Mouse (Mus musculus) lung, postnatal 14 days (tissue): ENCODE results near the gene Kcnip4.

Experiments
- DNase-seq: peaks from one replicate; pipeline ENCODE4 v3.0.0; 2021

Kcnip4 gene

DNA sequence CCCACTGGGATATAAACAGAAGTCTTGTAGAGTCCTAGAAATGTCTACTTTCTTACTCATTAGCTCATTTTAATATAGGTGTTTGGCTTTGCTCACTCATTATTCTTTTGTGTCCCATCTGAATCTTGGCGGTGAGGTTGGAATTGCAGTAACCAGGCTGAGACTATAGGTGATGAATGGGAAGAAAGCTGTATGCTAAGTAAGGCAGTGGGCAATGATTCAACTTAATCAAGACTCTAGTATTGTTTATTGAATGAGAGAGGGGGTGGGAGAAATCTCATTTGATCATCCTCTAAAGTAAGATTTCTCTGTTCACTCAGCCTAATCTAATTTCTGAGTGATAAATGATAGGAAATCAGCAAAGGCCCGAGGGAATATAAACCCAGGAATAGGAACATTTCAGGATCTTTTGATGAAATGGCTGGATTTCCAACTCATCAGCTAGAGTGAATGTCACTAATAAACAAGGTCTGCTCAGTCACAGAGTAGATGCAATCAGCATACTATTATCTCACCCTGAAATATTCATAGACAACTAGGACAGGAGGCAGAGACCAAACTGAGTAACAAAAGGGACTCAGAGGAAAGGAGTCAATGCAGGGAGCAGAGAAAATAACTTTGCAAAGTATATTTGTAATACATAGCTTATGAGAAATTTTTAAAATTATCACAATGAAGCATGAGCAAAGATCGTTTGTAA is 660.3 kb downstream of the Kcnip4 start:
- no peak for DNase-seq

DNA sequence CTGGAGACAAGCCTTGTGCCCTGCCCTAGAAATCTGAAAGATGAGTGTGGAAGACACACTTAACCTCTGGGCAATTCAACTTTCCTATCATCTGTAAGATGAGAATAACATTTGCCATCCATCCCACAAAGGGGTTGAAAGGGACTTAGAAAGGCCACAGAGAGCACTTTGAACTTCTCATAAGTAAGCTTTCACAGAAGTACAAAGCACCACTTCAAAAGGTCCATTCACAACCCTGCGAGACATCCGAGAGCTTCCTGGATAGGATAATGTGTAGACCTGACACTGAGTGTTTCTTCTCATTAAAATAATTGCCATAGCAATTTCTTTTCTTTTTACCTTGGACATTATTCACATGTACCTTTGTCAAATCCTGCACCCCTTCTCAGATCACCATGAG is 683.7 kb downstream of the Kcnip4 start:
- DNase-seq, result no peak

DNA sequence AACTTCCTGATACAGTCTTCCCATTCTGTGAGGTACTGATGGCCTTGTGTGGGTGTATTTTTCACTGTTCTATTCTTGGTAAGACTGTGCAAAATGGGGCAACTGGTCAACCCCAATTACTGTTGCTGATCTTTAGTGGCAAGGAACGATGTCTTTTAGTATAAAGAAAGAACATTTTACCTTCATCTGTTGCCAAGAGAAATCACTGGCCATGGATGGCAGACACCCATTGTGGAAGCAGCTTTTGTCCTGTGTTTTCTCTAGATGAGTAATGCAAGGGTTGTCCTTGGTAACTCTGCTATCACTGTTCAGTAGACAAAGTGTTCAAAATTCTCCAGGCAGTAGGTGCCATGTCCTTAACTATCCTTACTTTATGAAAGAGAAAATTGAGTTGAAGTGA is 729.2 kb downstream of the Kcnip4 start:
- no peak for DNase-seq

DNA sequence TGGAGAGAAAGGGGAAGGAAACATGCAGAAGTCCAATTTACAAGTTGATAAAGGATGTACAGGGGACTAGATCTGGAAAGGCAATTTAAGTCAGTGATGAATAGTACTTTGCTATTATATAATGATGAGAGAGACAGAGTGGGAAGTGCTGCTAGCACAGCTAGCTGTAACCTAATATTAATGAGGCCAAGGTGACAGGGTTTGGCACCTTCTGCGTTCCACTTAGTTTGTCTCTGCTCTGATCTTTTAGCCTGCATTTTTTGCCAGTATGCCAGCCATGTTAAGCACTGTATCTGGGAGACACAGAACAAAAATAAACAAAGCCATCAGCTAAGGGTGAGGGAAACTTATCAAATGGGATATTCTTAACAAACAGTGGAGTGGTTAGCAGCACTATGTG is 745.3 kb downstream of the Kcnip4 start:
- no peak for DNase-seq

DNA sequence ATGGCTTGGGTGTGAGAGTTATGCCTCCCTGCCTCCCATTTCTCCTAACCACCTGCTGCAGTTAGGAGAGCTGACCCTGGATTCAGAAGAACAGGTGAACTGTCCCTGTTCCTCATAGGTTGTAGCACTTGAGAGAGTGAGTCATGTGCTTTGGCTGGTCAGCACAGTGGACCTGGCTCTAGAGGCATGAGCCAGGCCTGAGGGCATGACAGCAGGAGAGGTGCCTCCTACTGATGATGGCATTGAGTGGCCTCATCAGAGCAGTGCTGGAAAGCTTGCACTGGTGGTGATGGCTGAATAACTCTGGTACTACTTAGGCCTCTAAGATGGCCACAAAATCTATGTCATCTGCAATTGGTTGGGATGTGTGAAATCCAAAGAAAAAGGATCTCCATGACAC is 776.1 kb downstream of the Kcnip4 start:
- DNase-seq, result no peak

DNA sequence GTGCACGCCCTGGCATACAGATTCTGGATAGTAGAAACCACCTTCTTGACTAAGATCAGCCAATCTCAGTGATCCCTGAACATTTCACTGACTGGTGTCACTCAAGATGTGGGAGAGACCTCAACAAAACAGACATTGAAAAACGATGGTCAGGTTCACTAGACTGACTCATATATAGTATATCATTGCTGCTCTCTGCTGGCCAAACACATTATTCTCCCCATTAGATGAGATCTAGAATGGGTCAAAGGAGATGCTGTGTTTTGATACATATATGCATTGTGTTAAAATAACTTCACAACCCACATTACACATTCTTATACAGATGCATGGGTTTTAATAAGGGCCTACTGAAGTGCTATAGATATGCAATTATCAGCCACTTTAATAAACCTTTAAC is 787.1 kb downstream of the Kcnip4 start:
- DNase-seq, result no peak

DNA sequence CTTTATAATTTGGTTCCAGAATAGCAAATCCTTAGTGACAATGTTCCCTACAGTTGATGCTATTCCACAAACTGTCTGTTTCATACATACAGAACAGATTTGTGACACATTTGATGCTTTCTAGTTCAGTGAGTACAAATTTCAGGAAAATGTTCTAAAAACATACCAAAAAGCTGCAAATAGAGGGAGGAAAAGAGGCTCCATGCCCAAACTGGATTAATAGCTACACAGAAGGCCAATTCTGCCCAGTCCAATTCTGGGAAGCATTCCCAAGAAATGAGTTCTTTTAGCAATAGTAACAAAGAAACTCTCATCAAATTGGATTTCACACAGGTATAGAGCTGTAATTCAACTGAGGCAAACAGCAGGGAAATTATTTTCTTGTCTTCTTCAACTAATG is 806.5 kb downstream of the Kcnip4 start:
- DNase-seq, result no peak

DNA sequence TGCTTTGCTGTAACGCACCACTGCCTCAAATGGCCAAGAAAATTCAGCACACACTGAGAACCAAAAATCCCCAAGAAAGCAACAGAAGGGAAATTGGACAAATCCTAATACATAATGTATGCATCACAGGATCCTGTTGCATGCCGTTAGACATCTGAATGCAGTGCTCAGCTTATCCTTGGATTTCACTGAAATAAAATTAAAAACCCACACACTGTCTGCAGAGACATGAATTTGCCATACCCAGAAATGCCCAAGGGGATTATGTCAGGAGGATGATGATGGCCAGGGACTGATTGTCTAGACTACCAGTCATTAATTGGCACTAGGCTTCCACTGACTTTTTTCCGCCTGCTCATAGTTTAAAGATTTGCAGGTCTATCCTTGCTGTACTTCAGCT is 818.7 kb downstream of the Kcnip4 start:
- no peak for DNase-seq

DNA sequence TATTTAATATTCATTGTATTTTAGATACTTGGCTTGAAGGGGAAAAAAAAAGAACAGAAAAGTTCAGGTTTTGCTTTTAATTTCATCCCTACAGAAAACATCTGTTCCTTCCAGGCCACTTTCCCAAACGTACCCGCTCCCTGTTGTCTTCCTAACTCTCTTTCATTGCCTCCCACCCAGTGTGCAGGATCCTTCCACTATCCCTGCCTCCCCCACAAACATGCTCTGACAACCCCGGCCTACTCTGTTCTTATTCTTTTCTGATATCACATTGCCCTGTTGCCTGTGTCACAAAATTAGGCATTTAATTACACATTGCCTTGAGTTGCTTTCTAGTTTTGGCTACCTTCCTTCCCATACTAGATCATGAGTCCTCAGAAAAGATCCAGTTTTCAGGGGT is 837.6 kb downstream of the Kcnip4 start:
- no peak for DNase-seq

DNA sequence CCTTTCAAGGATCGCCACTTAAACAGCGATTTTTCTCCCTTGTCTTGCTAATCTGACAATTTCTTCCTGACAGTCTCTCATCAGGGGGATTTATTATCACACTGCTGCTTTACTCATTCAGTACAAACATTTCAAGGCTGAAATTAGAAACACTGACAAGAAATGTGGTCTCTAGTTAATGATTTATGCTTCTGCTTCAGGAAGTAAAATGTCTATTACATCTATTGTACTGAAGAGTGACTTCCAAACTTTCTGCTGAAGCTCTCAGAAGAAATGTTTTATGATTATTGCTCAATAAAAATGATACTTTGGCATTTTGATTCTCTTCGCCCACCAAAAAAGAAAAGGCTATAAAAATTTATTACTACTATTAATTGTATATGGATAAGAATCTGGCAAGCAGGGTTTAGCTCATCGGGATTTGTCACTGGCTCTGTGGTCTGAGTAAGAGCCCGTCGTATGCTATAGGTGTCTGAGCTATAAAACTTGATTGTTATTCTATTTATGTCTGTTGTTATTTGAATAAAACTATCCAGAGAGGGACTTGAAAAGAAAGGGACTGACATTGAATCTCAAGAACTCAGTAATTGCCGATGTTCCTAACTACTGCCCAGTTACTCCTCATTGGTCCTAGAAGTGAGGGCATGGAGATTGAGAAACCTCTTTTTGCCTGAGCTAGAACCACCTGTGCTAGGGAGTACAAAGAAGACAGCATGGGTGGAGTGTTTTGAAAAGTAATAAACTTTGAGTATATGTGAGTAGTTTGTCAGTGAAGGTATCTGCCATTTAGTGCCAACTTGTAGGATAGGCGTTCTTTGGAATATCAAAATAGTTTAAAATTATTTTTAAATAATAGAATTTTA is 844.7 kb downstream of the Kcnip4 start:
- no peak for DNase-seq

DNA sequence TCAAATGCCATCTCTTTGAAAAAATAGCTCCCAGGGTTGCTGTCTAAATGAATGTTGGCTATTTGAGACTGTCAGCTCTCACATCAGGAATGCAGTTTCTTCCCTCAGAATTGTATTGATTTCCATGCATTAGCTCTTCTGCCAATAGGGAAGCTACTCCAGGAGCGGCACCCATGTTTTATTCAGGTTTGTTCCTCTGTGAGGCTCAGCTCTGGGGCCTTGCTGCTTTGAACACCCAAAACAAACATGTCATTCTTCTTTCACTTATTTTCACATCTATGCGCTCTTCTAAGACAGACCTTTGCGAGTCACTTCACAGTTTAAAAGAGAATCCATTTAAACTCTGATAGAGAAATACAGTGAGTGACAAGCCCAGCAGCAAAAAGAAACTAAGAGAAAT is 862.2 kb downstream of the Kcnip4 start:
- no peak for DNase-seq

DNA sequence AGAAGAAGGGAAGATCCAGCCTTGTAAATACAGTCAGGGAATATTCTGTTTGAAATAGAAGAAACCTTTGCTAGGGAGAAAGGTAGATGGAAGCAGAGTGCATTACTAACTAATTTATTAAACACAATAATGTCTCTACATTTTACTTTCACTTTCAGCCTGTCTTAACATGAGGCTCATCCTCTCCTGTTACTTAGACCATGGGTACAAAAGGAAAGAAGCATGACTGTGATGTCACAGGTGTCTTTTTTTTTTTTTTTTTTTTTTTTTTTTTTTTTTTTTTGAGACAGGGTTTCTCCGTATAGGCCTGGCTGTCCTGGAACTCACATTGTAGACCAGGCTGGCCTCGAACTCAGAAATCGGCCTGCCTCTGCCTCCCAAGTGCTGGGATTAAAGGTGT is 864.7 kb downstream of the Kcnip4 start:
- DNase-seq, result no peak

DNA sequence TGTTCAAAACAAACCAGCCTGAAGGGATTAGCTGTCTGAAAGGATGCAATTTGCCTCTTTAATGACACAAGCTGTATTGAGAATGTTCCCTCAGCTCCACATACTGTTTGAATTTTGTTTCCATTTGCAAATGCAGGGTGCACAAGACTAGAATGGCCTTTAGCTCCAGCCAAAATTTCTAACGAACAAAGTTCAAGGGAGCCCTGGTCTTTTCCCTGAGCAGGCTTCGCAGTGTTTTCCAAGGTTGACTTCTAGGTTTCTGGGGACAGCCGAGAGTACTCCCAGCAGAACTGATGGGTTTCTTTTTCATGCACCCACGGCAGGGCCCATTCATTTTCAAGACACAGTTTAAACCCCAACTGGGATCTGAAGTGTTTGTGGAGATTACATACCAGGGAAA is 874.2 kb downstream of the Kcnip4 start:
- DNase-seq, result no peak

DNA sequence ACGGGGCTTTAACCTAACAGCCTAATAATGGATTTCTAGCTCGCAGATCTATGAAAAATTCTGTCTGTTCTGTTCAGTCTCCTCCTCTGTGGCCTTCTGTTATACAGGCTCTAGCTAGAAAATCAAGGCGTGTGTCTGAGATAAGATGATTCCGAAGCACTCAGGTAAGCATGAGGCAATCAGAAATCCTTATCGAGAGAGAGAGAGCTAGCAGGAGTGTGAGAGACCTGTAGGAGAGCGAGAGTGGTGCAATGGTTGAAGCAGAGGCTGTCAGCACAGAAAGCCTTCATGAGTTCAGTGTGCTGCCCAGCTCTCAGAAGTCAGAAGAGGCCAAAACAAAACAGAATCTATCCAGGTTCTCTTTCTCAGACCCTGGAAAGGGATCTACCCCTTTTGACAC is 888.0 kb downstream of the Kcnip4 start:
- DNase-seq, result no peak

DNA sequence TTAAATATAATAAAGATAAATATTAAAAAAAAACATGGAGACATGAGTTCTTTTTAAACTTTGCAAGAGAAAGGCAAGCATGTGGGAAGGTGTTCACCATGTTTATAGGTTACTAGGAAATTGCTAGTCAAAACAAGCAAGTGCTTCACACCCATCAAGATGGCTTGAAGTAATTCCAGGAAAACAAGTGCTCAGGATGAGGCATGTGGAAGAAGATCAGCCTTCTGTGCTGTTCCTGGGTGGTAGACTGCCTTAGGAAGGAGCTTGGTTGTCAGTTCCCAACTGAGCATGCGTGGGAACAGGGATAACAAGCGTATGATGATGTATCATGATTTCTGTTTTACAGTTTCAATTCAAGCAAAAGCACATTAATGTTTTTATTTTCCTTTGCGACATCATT is 891.1 kb downstream of the Kcnip4 start:
- DNase-seq, result no peak

DNA sequence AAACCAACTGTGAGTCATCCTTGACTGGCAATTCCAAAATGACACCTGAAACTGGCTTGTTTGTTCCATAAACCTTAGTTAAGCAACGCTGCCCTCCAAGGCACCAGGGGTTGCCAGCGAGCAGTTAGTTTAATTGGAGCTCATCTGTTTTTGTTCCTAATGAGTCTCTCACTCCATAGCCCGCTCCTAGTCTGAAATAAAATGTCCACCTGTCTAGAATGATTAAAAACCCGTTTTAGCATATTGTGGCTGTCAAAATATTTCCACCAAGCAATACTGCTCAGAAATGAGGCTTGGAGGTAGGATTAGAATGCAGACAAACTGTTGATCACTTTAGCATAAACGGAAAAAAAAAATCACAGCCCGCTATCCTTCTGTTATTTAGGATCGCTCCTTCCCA is 901.3 kb downstream of the Kcnip4 start:
- no peak for DNase-seq

DNA sequence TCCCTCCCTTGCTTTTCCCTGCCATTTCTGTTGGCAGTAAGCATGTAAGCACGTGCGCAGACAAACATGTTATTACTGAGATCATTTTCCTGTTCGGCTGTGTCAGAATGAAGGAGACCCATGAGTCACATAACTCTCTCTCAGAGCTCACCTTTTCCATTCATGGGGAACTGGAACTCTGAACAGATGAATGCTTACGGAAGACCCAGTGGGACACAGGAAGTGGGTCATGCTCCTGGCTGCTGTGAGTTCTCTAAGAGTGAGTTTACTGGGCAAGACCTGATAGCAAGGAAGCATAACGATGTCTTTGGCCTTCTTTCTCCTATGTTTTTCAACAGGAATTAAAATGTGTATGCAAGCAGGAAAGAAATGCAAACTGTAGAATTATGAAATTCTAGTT is 917.8 kb downstream of the Kcnip4 start:
- no peak for DNase-seq

DNA sequence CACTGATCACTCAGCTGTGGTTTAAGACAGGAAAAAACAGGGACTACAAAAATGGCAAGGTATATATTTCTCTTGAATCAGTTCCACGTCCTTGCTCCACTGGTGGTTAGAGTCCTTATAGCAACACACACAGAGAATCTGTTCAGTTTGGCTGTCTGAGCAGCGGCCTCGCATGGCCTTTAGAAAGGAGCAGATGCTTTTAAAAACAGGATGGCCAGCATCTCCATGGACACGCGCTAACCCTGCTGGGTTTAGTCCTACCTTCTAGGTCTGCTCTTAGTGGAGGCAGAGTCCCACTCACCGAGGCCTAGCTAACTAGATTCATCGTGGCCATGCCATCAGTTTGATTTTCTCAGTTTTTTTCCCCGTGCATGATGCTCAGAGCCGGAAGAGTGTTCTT is 918.4 kb downstream of the Kcnip4 start:
- no peak for DNase-seq

DNA sequence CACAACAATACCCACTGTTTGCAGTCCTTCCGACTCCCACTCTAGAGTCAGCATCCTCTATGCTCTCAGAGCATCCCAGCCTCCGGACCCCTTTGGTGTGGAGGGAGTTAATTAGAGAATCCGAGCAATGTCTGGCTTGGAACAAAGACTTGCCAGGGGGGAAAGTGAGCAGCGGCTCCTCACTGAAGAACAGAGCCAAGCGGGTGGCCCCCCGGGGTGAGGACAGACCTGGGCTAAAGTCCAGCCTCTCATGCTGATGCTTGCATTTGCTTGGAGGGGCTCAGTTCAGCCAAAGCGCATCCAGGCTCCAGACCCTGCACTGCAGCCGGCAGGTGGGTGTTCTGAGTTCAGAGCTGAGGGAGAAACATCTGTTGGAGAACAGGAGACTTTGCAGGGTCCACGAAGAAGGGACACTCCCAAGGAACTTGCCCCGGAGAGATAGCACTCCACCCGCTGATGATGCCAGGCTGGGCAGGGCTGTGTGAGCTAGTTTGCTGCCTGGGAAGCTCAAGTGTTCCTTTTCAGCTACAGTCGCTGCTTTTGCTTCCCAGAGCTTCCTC is 925.1 kb downstream of the Kcnip4 start:
- no peak for DNase-seq

DNA sequence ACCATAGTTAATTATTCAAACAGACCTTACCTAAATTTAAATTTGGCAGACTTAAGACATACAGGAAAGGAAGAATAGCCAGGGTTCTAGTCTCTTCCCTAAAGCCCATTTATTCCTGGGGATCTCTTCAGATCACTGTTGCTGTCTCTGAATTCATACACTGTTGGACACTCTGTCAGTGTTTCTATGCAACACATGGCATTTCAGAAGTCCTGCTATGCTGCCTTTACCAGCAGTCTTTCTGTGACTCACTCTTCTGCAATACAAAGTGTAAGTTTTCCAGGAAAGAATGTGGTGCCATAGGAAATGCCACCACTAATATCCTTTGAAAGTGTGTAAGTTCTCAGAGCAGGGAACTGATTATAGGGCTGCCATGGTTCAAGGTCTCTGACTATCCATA is 936.7 kb downstream of the Kcnip4 start:
- no peak for DNase-seq

DNA sequence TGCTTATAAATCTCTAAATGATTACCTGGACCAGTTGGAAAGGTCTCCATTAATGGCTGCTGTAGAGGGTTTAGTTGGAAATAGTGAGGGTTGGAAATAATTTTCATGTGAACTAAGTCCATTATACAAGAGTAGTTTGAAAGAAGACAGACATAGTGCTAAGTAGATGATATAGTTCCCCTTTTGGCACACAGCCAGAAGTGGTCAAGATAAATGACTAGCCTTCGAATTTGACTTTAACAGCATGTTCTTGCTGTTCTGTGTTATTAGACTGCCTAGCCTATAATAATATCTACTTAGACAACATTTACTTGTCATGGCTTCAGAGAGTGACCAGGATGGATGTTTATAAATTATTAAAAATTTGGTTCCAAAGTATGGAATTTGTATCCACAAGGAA is 941.3 kb downstream of the Kcnip4 start:
- DNase-seq, result no peak

DNA sequence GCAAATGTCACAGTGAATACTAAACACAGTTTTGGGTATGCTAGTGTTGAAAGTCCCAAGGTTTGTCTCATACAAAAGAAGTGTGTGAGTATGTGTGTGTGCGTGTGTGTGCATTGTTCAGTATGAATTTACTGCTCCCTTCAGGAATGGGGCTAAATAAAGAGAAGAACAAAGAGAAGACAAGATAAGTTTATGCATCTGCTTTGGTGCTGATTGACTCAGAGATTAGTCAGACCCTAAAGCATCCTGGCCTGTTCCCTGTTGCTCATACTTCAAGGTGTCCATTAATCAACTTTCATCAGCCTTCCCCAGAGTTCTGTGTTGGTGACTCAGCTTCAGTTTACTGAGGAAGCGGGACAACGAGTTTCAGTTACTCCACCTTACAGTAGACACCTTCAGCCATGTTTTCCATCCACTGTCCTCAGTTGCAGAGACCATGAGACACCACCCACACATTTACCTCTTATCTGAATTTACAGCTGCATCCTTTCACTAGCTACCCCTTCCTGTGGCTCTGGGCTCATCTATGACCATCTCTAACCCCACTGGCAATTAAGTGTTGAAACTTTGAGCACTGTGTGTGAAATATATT is 960.6 kb downstream of the Kcnip4 start:
- no peak for DNase-seq

DNA sequence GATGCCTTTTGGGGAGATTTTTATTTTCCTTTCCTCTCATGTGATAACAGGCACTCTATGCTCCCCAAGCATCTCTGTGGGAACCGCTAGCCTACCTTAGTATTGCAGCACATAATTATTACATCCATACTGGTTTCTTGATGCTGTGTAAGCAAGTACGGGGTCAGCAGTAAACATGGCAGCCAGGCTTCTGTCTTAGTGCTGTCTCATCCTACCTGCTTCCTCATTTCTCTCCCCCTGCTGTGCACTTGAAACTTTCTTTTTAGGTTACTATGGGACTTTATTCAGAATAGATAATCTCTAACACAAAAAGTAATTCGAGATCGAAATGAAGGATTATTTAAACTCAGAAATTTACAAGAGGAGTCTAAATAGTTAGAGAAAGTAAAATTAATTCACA is 973.0 kb downstream of the Kcnip4 start:
- DNase-seq, result no peak

DNA sequence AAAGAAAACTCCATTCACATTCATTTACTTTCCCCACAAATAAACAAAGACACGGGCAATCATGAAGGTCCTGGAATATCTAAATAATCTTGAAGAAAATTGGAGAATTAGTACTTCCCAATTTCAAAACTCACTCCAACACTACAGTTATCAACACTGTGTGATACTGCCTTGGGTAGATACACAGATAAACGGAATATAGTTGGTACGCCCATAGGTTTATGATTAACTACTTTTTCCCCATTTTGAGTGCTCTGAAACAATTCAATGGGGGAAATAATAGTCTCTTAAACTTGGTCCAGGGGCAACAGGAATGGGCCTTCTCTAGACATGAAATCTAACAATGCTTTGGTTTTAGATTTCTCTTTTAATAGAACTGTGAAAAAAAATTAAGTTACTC is 978.9 kb downstream of the Kcnip4 start:
- DNase-seq, result no peak
